Mouse (Mus musculus) ES-Bruce4 (cell line): ENCODE data around the gene Actl7a. TPM values are rescaled to one million over a fixed set of nuclear protein-coding genes. Genes with fewer than 3 reads are reported as not detected.

Experiments
- H3K27ac ChIP-seq: 2 replicates; pipeline ENCODE4 v1.5.1; 2012; ENCODE audit warnings: low read length, inconsistent platforms; ENCODE audit not compliant: insufficient read depth
- H3K27me3 ChIP-seq: 2 replicates; pipeline ENCODE4 v1.6.1; 2012; ENCODE audit warnings: mild to moderate bottlenecking, low read length, inconsistent platforms; ENCODE audit not compliant: control insufficient read depth, poor library complexity, insufficient read depth, severe bottlenecking
- H3K36me3 ChIP-seq: 2 replicates; pipeline ENCODE4 v1.6.1; 2012; ENCODE audit warnings: inconsistent platforms, mild to moderate bottlenecking, low read length, moderate library complexity; ENCODE audit not compliant: control insufficient read depth, poor library complexity, insufficient read depth, severe bottlenecking
- H3K4me1 ChIP-seq: one replicate; pipeline ENCODE4 v1.8.1; 2011; ENCODE audit warnings: low read length; ENCODE audit not compliant: control insufficient read depth, insufficient read depth
- H3K4me3 ChIP-seq: 2 replicates; pipeline ENCODE4 v1.5.1; 2011; ENCODE audit warnings: low read depth, mild to moderate bottlenecking, low read length
- H3K9ac ChIP-seq: 2 replicates; pipeline ENCODE4 v1.6.1; 2012; ENCODE audit warnings: low read depth, mild to moderate bottlenecking, inconsistent platforms; ENCODE audit not compliant: poor library complexity, severe bottlenecking
- H3K9me3 ChIP-seq: replicated peaks from 2 replicates; pipeline ENCODE4 v1.6.1; 2012; ENCODE audit warnings: mild to moderate bottlenecking, low read length, inconsistent platforms; ENCODE audit not compliant: control insufficient read depth, poor library complexity, insufficient read depth, severe bottlenecking
- CTCF ChIP-seq: IDR thresholded peaks from one replicate; pipeline ENCODE4 v1.8.1; 2011; ENCODE audit warnings: low read depth, low read length
- EP300 ChIP-seq: IDR thresholded peaks from 2 replicates; pipeline ENCODE4 v1.6.1; 2011; ENCODE audit warnings: low read depth, low read length; ENCODE audit not compliant: insufficient read depth
- POLR2A ChIP-seq: IDR thresholded peaks from one replicate; pipeline ENCODE4 v1.8.1; 2011; ENCODE audit warnings: low read length; ENCODE audit not compliant: insufficient read depth
- polyA plus RNA-seq: library from polyadenylated mRNA; stranded (reverse); fragments of >200 nt; gene quantifications from 2 replicates; pipeline ENCODE4 v1.2.4, GENCODE M21; 2011; ENCODE audit warnings: low read depth; ENCODE audit not compliant: missing spikeins, insufficient read depth, insufficient read length

Actl7a gene
- polyA plus RNA-seq, result not detected in 2 replicates

GRCm38 (mm10) chr4:56743363-56744195, at the start of gene Actl7a:
TSS of gene Actl7a (plus strand) at chr4:56743413.
- H3K36me3 ChIP-seq, result no peaks in the 10 kb centered on the region; the same call in none of the 2 replicates

GRCm38 (mm10) chr4:56696401-56696800, 46.8 kb upstream of the Actl7a start:
- no peaks in the 10 kb centered on the region for H3K9me3 ChIP-seq
- H3K4me1 ChIP-seq, result no peaks in the 10 kb centered on the region
- no peak overlapping the region for H3K9ac ChIP-seq
- no peak for TF ChIP-seq EP300
- no peak for TF ChIP-seq CTCF
- no peak for TF ChIP-seq POLR2A
- no peaks in the 10 kb centered on the region for H3K36me3 ChIP-seq
- no peaks in the 10 kb centered on the region for H3K27me3 ChIP-seq
- H3K4me3 ChIP-seq, result no peak overlapping the region
- H3K27ac ChIP-seq, result no peak overlapping the region

More at GRCm38 (mm10) chr4:56743363-56744195, at the start of gene Actl7a:
- peaks cover 7% of the 10 kb centered on the region; the same call in 1 of the 2 replicates for H3K9me3 ChIP-seq
- H3K4me1 ChIP-seq, result no peaks in the 10 kb centered on the region
- TF ChIP-seq POLR2A (no peak), CTCF (no peak), EP300 (no peak)
- H3K27me3 ChIP-seq, result no peaks in the 10 kb centered on the region
- no peak within 1 kb of the TSS for H3K27ac ChIP-seq
- H3K4me3 ChIP-seq, result no peak within 1 kb of the TSS
- no peak within 1 kb of the TSS for H3K9ac ChIP-seq

GRCm38 (mm10) chr4:56698671-56699070, 44.5 kb upstream of the Actl7a start:
- Histone ChIP-seq H3K27ac (no peak overlapping the region), H3K4me1 (no peaks in the 10 kb centered on the region), H3K4me3 (no peak overlapping the region), H3K9ac (no peak overlapping the region), H3K27me3 (no peaks in the 10 kb centered on the region), H3K9me3 (no peaks in the 10 kb centered on the region), H3K36me3 (no peaks in the 10 kb centered on the region)
- TF ChIP-seq CTCF, result no peak
- TF ChIP-seq POLR2A, result no peak
- no peak for TF ChIP-seq EP300

- Histone ChIP-seq H3K36me3 (no peaks in the 10 kb centered on the region), H3K9me3 (no peaks in the 10 kb centered on the region), H3K27ac (no peak overlapping the region), H3K9ac (no peak overlapping the region), H3K4me1 (no peaks in the 10 kb centered on the region), H3K27me3 (no peaks in the 10 kb centered on the region), H3K4me3 (no peak overlapping the region)
- no peak for TF ChIP-seq CTCF
- TF ChIP-seq EP300, result no peak
- TF ChIP-seq POLR2A, result no peak
Measured at GRCm38 (mm10) chr4:56702234-56702633, 41.0 kb upstream of the Actl7a start.

- no peak overlapping the region for H3K4me3 ChIP-seq
- no peak overlapping the region for H3K27ac ChIP-seq
- no peaks in the 10 kb centered on the region for H3K36me3 ChIP-seq
- H3K27me3 ChIP-seq, result no peaks in the 10 kb centered on the region
- no peaks in the 10 kb centered on the region for H3K9me3 ChIP-seq
- TF ChIP-seq CTCF (no peak), POLR2A (no peak), EP300 (no peak)
- no peaks in the 10 kb centered on the region for H3K4me1 ChIP-seq
- H3K9ac ChIP-seq, result no peak overlapping the region
Measured at GRCm38 (mm10) chr4:56713155-56713554, 30.1 kb upstream of the Actl7a start.

GRCm38 (mm10) chr4:56716801-56717200, 26.4 kb upstream of the Actl7a start:
- H3K36me3 ChIP-seq, result no peaks in the 10 kb centered on the region
- no peaks in the 10 kb centered on the region for H3K27me3 ChIP-seq
- H3K9ac ChIP-seq, result no peak overlapping the region
- peaks cover 2% of the 10 kb centered on the region for H3K4me1 ChIP-seq
- H3K27ac ChIP-seq, result no peak overlapping the region
- no peak overlapping the region for H3K4me3 ChIP-seq
- TF ChIP-seq CTCF (no peak), EP300 (no peak), POLR2A (no peak)
- H3K9me3 ChIP-seq, result no peaks in the 10 kb centered on the region
